Mouse (Mus musculus): ENCODE measurements at regions not wholly inside any gene's neighbourhood (a gene's known extent, or its start where the extent isn't known, plus 50 kb on each side); places are given as distances from the start of the nearest gene placed in this dataset.

DNA sequence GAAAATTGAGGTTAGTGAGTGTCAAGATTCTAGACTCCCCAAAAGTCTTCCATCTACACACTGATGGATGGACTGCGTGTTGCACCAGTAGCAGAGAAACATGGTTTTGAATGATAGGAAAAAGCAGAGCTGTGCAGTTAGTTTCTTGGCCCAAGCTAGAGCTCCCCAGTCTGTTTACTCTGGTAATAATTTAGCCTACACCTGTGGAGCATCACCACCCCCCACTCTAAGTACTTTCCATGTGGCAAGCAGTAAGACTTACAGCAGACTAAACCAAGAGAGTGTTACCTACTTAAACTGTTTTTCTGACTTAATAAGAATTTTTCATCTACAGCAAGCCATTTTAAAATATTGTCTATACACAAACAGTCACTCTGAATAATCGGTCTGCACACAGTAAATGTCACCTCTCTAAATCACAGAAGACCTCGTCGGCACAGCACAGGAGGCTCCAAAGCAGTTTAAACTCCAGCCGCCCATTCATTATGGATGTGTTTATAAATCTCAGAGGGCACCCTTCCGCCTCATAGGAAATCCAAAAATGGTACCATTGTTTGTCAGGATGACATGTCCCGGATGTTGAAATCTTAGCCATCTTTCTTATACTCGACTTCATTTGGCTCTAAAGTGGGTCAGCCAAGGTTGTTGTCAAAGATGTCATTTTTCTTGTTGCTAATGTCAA lies 454.5 kb upstream of the Etaa1 start:
- no peak for TF ChIP-seq POLR2A (IDR thresholded peaks at IDR 0.05; ENCODE audit: borderline replicate concordance, insufficient read depth, low read length)
- TF ChIP-seq CTCF (IDR thresholded peaks at IDR 0.05; ENCODE audit: borderline replicate concordance, insufficient read depth, low read depth, low read length), result no peak

All from cerebellum, adult 2 months (tissue).